Mouse (Mus musculus) right cerebral cortex, postnatal 4 days (tissue): ENCODE data around the gene Pcolce2.

ENCODE experiments used
- DNase-seq: peaks from one replicate; pipeline ENCODE4 v3.0.0-alpha.2; 2022

Gene Pcolce2

GRCm38 (mm10) chr9:95657941-95658340, 20.5 kb downstream of the Pcolce2 start:
- no peak for DNase-seq

GRCm38 (mm10) chr9:95664290-95664989, 27.0 kb downstream of the Pcolce2 start:
- DNase-seq = peak; percentile 11

GRCm38 (mm10) chr9:95665835-95666234, 28.4 kb downstream of the Pcolce2 start:
- DNase-seq = no peak

GRCm38 (mm10) chr9:95667836-95668235, 30.4 kb downstream of the Pcolce2 start:
- DNase-seq = peak; percentile 47

GRCm38 (mm10) chr9:95668306-95668705, 30.9 kb downstream of the Pcolce2 start:
- DNase-seq = no peak

GRCm38 (mm10) chr9:95672331-95672730, 34.9 kb downstream of the Pcolce2 start:
- DNase-seq = no peak

- DNase-seq = no peak
These were observed 35.4 kb downstream of the Pcolce2 start for GRCm38 (mm10) chr9:95672760-95673159.

- peak; percentile 14 for DNase-seq
These were observed 37.8 kb downstream of the Pcolce2 start for GRCm38 (mm10) chr9:95675064-95675699.

GRCm38 (mm10) chr9:95676021-95676420, 38.6 kb downstream of the Pcolce2 start:
- DNase-seq = no peak

- no peak for DNase-seq
These were observed 42.6 kb downstream of the Pcolce2 start for GRCm38 (mm10) chr9:95679966-95680365.

GRCm38 (mm10) chr9:95680691-95681090, 43.3 kb downstream of the Pcolce2 start:
- DNase-seq = no peak

- DNase-seq = no peak
These were observed 48.4 kb downstream of the Pcolce2 start for GRCm38 (mm10) chr9:95685660-95686440.

- DNase-seq = no peak
These were observed 50.7 kb downstream of the Pcolce2 start for GRCm38 (mm10) chr9:95688064-95688463.

GRCm38 (mm10) chr9:95692823-95693222, 55.4 kb downstream of the Pcolce2 start:
- DNase-seq = no peak

- no peak for DNase-seq
These were observed 56.2 kb downstream of the Pcolce2 start for GRCm38 (mm10) chr9:95693528-95694100.

- no peak for DNase-seq
These were observed 57.1 kb downstream of the Pcolce2 start for GRCm38 (mm10) chr9:95694526-95694925.

- DNase-seq = no peak
These were observed 57.6 kb downstream of the Pcolce2 start for GRCm38 (mm10) chr9:95695023-95695422.

- DNase-seq = no peak
These were observed 59.2 kb downstream of the Pcolce2 start for GRCm38 (mm10) chr9:95696581-95696980.

GRCm38 (mm10) chr9:95697808-95698207, 60.4 kb downstream of the Pcolce2 start:
- DNase-seq = peak; percentile 50

GRCm38 (mm10) chr9:95699273-95699672, 61.9 kb downstream of the Pcolce2 start:
- DNase-seq = no peak

- DNase-seq = no peak
These were observed 66.7 kb downstream of the Pcolce2 start for GRCm38 (mm10) chr9:95704078-95704477.

- DNase-seq = no peak
These were observed 68.0 kb downstream of the Pcolce2 start for GRCm38 (mm10) chr9:95705371-95705770.

- no peak for DNase-seq
These were observed 71.5 kb downstream of the Pcolce2 start for GRCm38 (mm10) chr9:95708943-95709342.
